ENCODE assay signal across 26 mouse cellular contexts in the genomic region with DNA sequence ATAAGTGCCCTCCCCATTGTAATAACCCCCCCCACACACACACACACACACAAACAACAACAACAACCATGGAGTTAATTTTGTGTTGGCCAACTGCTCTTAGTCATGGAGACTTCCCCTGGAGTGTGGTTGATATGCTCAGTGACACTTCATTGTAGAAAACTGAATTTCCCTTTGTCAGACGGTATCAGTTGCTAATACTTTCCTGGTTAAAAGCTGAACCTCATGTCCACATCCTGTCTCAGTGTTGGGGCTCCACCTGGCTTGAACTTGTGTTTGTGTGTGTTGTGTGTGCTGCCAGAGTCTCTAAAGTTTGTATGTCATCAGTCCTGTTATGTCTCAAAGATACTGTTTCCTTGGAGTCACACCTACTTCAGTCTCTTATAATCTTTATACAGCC. TPM values are rescaled to one million over a fixed set of nuclear protein-coding genes. Genes with fewer than 3 reads are reported as not detected.
DNase-seq lines count a peak whose midpoint lies in the region; ATAC-seq lines count a peak whose summit lies in the region.
"Had no signal": no experiment of that assay in that cellular context is flagged by ENCODE, and none has a peak within 500 bp of the region (broad histone marks: within the 10 kb centered on the region; RNA-seq: fewer than 3 reads in every experiment).

No protein-coding gene starts in this region.

- DNase-seq in cerebellum, adult 11-12 months: no peak
- no peak for DNase-seq in right cerebral cortex, postnatal 14 days
- DNase-seq: adrenal gland, adult 2 months; adrenal gland, postnatal 10 days; adrenal gland, postnatal 25 days; cerebellum, adult 11 months; cerebellum, adult 8-10 months; cerebellum, adult 9-11 months; cerebellum, postnatal 25 days had no signal

- peaks cover 29% of the 10 kb centered on the region for H3K4me1 ChIP-seq in megakaryocyte, embryonic 14.5 days
- peaks cover 8% of the 10 kb centered on the region; the same call in 1 of the 2 replicates for H3K4me1 ChIP-seq in hindbrain, embryonic 12.5 days

- WGBS in hindbrain, embryonic 12.5 days: 75% methylated on average over 1 of the region's 1 CpGs

- peak overlapping the region; percentile 18 for H3K4me3 ChIP-seq in megakaryocyte, embryonic 14.5 days (replicated peaks)
- no peak overlapping the region for H3K4me3 ChIP-seq in hindbrain, embryonic 12.5 days
- H3K4me3 ChIP-seq: embryonic facial prominence, embryonic 13.5 days; embryonic facial prominence, embryonic 15.5 days; erythroblast, embryonic 14.5 days; forebrain, embryonic 10.5 days; forebrain, embryonic 12.5 days had no signal

- no peak for ATAC-seq in megakaryocyte, adult 5-6 weeks (ENCODE audit: poor library complexity, severe bottlenecking)
- ATAC-seq in CD4-positive, CD25-positive, alpha-beta regulatory T cell, adult 4 months: peak; percentile 83
- ATAC-seq in activated CD4-positive, CD25-positive, alpha-beta regulatory T cell, adult 4 months: peak; percentile 79
- ATAC-seq in inflammation-experienced regulatory T-cells, adult 6 months: peak; percentile 47
- ATAC-seq in hindbrain, embryonic 12.5 days (ENCODE audit: low FRiP score): no peak
- ATAC-seq: forebrain, embryonic 14.5 days; forebrain, embryonic 16.5 days; Patski had no signal

- H3K27me3 ChIP-seq in megakaryocyte, embryonic 14.5 days (replicated peaks): no peaks in the 10 kb centered on the region
- no peaks in the 10 kb centered on the region for H3K27me3 ChIP-seq in hindbrain, embryonic 12.5 days
- H3K27me3 ChIP-seq: embryonic facial prominence, embryonic 13.5 days; embryonic facial prominence, embryonic 15.5 days; forebrain, embryonic 12.5 days; Patski had no signal

- no peak overlapping the region for H3K27ac ChIP-seq in hindbrain, embryonic 12.5 days
- H3K27ac ChIP-seq: embryonic facial prominence, embryonic 13.5 days; embryonic facial prominence, embryonic 15.5 days; forebrain, embryonic 10.5 days; forebrain, embryonic 12.5 days had no signal

- no peaks in the 10 kb centered on the region for H3K9me3 ChIP-seq in megakaryocyte, embryonic 14.5 days
- no peaks in the 10 kb centered on the region for H3K9me3 ChIP-seq in hindbrain, embryonic 12.5 days (replicated peaks)
- H3K9me3 ChIP-seq: embryonic facial prominence, embryonic 13.5 days; embryonic facial prominence, embryonic 15.5 days; forebrain, embryonic 10.5 days; forebrain, embryonic 12.5 days; G1E had no signal

- no peak overlapping the region for H3K9ac ChIP-seq in hindbrain, embryonic 12.5 days
- H3K9ac ChIP-seq: embryonic facial prominence, embryonic 13.5 days; embryonic facial prominence, embryonic 15.5 days; forebrain, embryonic 12.5 days had no signal

- no peaks in the 10 kb centered on the region for H3K36me3 ChIP-seq in megakaryocyte, embryonic 14.5 days (replicated peaks; ENCODE audit: low read length)
- H3K36me3 ChIP-seq in hindbrain, embryonic 12.5 days: no peaks in the 10 kb centered on the region
- H3K36me3 ChIP-seq: embryonic facial prominence, embryonic 13.5 days; embryonic facial prominence, embryonic 15.5 days; forebrain, embryonic 10.5 days; forebrain, embryonic 12.5 days; G1E had no signal

- no peak overlapping the region for H3K4me2 ChIP-seq in hindbrain, embryonic 12.5 days (replicated peaks)
- H3K4me2 ChIP-seq: embryonic facial prominence, embryonic 13.5 days; embryonic facial prominence, embryonic 15.5 days; forebrain, embryonic 12.5 days had no signal

RNA-seq across cellular contexts. Expression of gene Ccdc15, which starts 6.3 kb away (rescaled TPM):
- polyA plus RNA-seq in megakaryocyte, embryonic 14.5 days (2012; ENCODE audit: insufficient read depth, low replicate concordance): 2.8 TPM in 1 of 2 replicates, not detected in the other
- 6.0 and 9.2 TPM in 2 replicates for total RNA-seq in megakaryocyte, adult 5-6 weeks (2015)
- total RNA-seq in megakaryocyte, adult 5-6 weeks (2017): 6.7 and 8.3 TPM in 2 replicates
- 10 to 100 TPM in 1 of 2 experiments, 1 to 10 TPM in 1; 6.8 to 10.3 TPM for polyA plus RNA-seq in CD4-positive, CD25-positive, alpha-beta regulatory T cell, adult 4 months (2017; shearing (Covaris generic))
- 1 to 10 TPM; 3.8 to 6.9 TPM for polyA plus RNA-seq in activated CD4-positive, CD25-positive, alpha-beta regulatory T cell, adult 4 months (2017; shearing (Covaris generic))
- 1 to 10 TPM; 7.0 to 9.2 (median 8.5) TPM for polyA plus RNA-seq in inflammation-experienced regulatory T-cells, adult 6 months (2017; shearing (Covaris generic))
- polyA plus RNA-seq in hindbrain, embryonic 12.5 days (2016; fragmentation: Nextera tagmentation; extraction: Ambion mirVana): 8.2 and 10.5 TPM in 2 replicates

RNA-seq across cellular contexts. Expression of gene Hepacam, which starts 12.7 kb away (rescaled TPM):
- polyA plus RNA-seq in megakaryocyte, embryonic 14.5 days (2012; ENCODE audit: insufficient read depth, low replicate concordance): not detected in 2 replicates
- total RNA-seq in megakaryocyte, adult 5-6 weeks (2015): not detected in 2 replicates
- total RNA-seq in megakaryocyte, adult 5-6 weeks (2017): not detected in 2 replicates
- polyA plus RNA-seq in CD4-positive, CD25-positive, alpha-beta regulatory T cell, adult 4 months (2017; shearing (Covaris generic)): not detected
- not detected for polyA plus RNA-seq in activated CD4-positive, CD25-positive, alpha-beta regulatory T cell, adult 4 months (2017; shearing (Covaris generic))
- not detected for polyA plus RNA-seq in inflammation-experienced regulatory T-cells, adult 6 months (2017; shearing (Covaris generic))
- polyA plus RNA-seq in hindbrain, embryonic 12.5 days (2016; fragmentation: Nextera tagmentation; extraction: Ambion mirVana): 0.26 and 0.36 TPM in 2 replicates
- total RNA-seq: G1E had no signal
- polyA plus RNA-seq: embryonic facial prominence, embryonic 11.5 days; embryonic facial prominence, embryonic 13.5 days; erythroblast, embryonic 14.5 days; forebrain, embryonic 10.5 days; G1E; Patski had no signal

RNA-seq across cellular contexts. Expression of gene Robo4, which starts 47.2 kb away (rescaled TPM):
- not detected in 2 replicates for polyA plus RNA-seq in megakaryocyte, embryonic 14.5 days (2012; ENCODE audit: insufficient read depth, low replicate concordance)
- not detected in 2 replicates for total RNA-seq in megakaryocyte, adult 5-6 weeks (2015)
- total RNA-seq in megakaryocyte, adult 5-6 weeks (2017): not detected in 2 replicates
- not detected for polyA plus RNA-seq in CD4-positive, CD25-positive, alpha-beta regulatory T cell, adult 4 months (2017; shearing (Covaris generic))
- polyA plus RNA-seq in activated CD4-positive, CD25-positive, alpha-beta regulatory T cell, adult 4 months (2017; shearing (Covaris generic)): not detected
- not detected for polyA plus RNA-seq in inflammation-experienced regulatory T-cells, adult 6 months (2017; shearing (Covaris generic))
- polyA plus RNA-seq in hindbrain, embryonic 12.5 days (2016; fragmentation: Nextera tagmentation; extraction: Ambion mirVana): 8.0 and 12.0 TPM in 2 replicates
- polyA plus RNA-seq: C2C12, G1E, Patski had no signal

Comparison
In these comparisons a context has a peak if more than half of its experiments do, and no peak if none do; other contexts are left out.
1. ATAC-seq: peak in CD4-positive, CD25-positive, alpha-beta regulatory T cell, adult 4 months (single experiment), activated CD4-positive, CD25-positive, alpha-beta regulatory T cell, adult 4 months (single experiment) and inflammation-experienced regulatory T-cells, adult 6 months (single experiment); none in megakaryocyte, adult 5-6 weeks (single experiment) and hindbrain, embryonic 12.5 days (single experiment).